Mouse (Mus musculus): ENCODE measurements around the gene Ccl21b.
"Not testable (repeated sequence)": the region's sequence is repeated elsewhere in the genome, so short reads cannot be mapped to it uniquely, and the experiment has no call there.

DNA sequence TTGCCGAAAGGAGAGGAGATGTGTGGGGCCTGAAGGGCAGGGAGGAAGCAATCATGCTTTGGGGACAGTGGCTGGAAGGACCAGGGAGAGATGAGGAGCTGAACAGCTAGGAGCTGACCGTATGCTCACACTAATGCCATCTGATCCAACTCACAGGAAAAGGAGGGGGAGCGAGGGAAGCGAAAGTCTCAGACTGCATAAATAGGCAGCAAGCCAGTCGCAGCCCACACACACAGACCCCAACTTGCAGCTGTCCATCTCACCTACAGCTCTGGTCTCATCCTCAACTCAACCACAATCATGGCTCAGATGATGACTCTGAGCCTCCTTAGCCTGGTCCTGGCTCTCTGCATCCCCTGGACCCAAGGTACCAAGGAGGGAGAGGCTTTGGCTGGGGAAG is at the start of gene Ccl21b:
- not testable (repeated sequence) for TF ChIP-seq ZNF384 (IDR thresholded peaks at IDR 0.05; ENCODE audit: low read depth, low read length); ZC3H11A (IDR thresholded peaks at IDR 0.05; ENCODE audit: borderline replicate concordance, low read depth, low read length); CHD2 (IDR thresholded peaks at IDR 0.05; ENCODE audit: low read depth, low read length); MAFK (IDR thresholded peaks at IDR 0.05; ENCODE audit: insufficient read depth, low read depth, low read length); HCFC1 (IDR thresholded peaks at IDR 0.05; ENCODE audit: borderline replicate concordance, insufficient read depth, low read length)
